Comparison of ENCODE assay signal across 18 mouse cellular contexts in genomic region chr13:60486871-60487270, GRCm38 (mm10).
DNase-seq lines count a peak whose midpoint lies in the region; ATAC-seq and TF ChIP-seq lines count a peak whose summit lies in the region.
"Had no signal": no experiment of that assay in that cellular context is flagged by ENCODE, and none has a peak within 500 bp of the region (broad histone marks: within the 10 kb centered on the region; RNA-seq: fewer than 3 reads in every experiment).

No protein-coding gene starts in this region.

- no peaks in the 10 kb centered on the region for H3K27me3 ChIP-seq in kidney, adult 2 months (replicated peaks; ENCODE audit: control insufficient read depth, insufficient read depth, low read length)
- H3K27me3 ChIP-seq in midbrain, embryonic 11.5 days (ENCODE audit: control insufficient read depth, insufficient read depth, low read length), result no peaks in the 10 kb centered on the region
- H3K27me3 ChIP-seq in midbrain, embryonic 14.5 days (ENCODE audit: control insufficient read depth, insufficient read depth, low read length), result no peaks in the 10 kb centered on the region
- no peaks in the 10 kb centered on the region for H3K27me3 ChIP-seq in stomach, embryonic 16.5 days (ENCODE audit: control insufficient read depth, insufficient read depth, low read length)
- H3K27me3 ChIP-seq: midbrain, embryonic 13.5 days had no signal

- peak; percentile 20 for TF ChIP-seq CTCF in gastrocnemius, adult 2 months (IDR thresholded peaks at IDR 0.05)
- TF ChIP-seq CTCF in kidney, adult 2 months (conservative IDR thresholded peaks at IDR 0.05; ENCODE audit: insufficient read depth, insufficient read length, low read depth, low read length), result peak; percentile 19; the same call in 1 of the 2 replicates

- no peak overlapping the region for H3K4me2 ChIP-seq in midbrain, embryonic 11.5 days
- no peak overlapping the region for H3K4me2 ChIP-seq in midbrain, embryonic 14.5 days (ENCODE audit: low read length)
- H3K4me2 ChIP-seq in stomach, embryonic 16.5 days (ENCODE audit: low read depth, low read length), result no peak overlapping the region
- H3K4me2 ChIP-seq: heart, embryonic 11.5 days; midbrain, embryonic 13.5 days had no signal

- no peak overlapping the region for H3K4me3 ChIP-seq in gastrocnemius, adult 2 months
- no peak overlapping the region for H3K4me3 ChIP-seq in kidney, adult 2 months (ENCODE audit: insufficient read depth, low read depth, low read length)
- H3K4me3 ChIP-seq in midbrain, embryonic 11.5 days (ENCODE audit: low read depth, low read length), result no peak overlapping the region
- H3K4me3 ChIP-seq in midbrain, embryonic 14.5 days (replicated peaks; ENCODE audit: low read depth, low read length), result no peak overlapping the region
- no peak overlapping the region for H3K4me3 ChIP-seq in stomach, embryonic 16.5 days (replicated peaks; ENCODE audit: low read length)
- H3K4me3 ChIP-seq: embryonic facial prominence, embryonic 10.5 days; left cerebral cortex, adult 2 months; midbrain, embryonic 13.5 days had no signal

- intact Hi-C loops in gastrocnemius, adult 2 months (cut with DNase I), result no loop called here
- intact Hi-C loops in gastrocnemius, postnatal 14 days (cut with DNase I; ENCODE audit: low total_unique reads), result no loop called here

- peak overlapping the region; percentile 93 for H3K27ac ChIP-seq in gastrocnemius, adult 2 months
- no peak overlapping the region for H3K27ac ChIP-seq in kidney, adult 2 months (ENCODE audit: insufficient read depth, low read depth, low read length)
- H3K27ac ChIP-seq in midbrain, embryonic 11.5 days (ENCODE audit: low read depth, low read length), result no peak overlapping the region
- no peak overlapping the region for H3K27ac ChIP-seq in midbrain, embryonic 14.5 days (replicated peaks; ENCODE audit: low read depth, low read length)
- peak overlapping the region; percentile 93; the same call in 1 of the 2 replicates for H3K27ac ChIP-seq in stomach, embryonic 16.5 days (ENCODE audit: low read length)
- H3K27ac ChIP-seq: embryonic facial prominence, embryonic 10.5 days; hindbrain, postnatal 0 days; midbrain, embryonic 13.5 days had no signal

- no peaks in the 10 kb centered on the region; the same call in 1 of the 2 replicates for H3K9me3 ChIP-seq in midbrain, embryonic 11.5 days (ENCODE audit: control insufficient read depth, low read length)
- no peaks in the 10 kb centered on the region for H3K9me3 ChIP-seq in midbrain, embryonic 14.5 days (ENCODE audit: control insufficient read depth, low read length)
- H3K9me3 ChIP-seq in stomach, embryonic 16.5 days (replicated peaks; ENCODE audit: control insufficient read depth, low read length), result no peaks in the 10 kb centered on the region
- H3K9me3 ChIP-seq: midbrain, embryonic 13.5 days had no signal

- no peak for TF ChIP-seq POLR2A in kidney, adult 2 months (IDR thresholded peaks at IDR 0.05; ENCODE audit: low read depth, low read length)

- H3K9ac ChIP-seq in midbrain, embryonic 11.5 days (ENCODE audit: low read length), result no peak overlapping the region
- H3K9ac ChIP-seq in midbrain, embryonic 14.5 days (replicated peaks; ENCODE audit: low read length), result no peak overlapping the region
- H3K9ac ChIP-seq in stomach, embryonic 16.5 days (ENCODE audit: low read length), result no peak overlapping the region
- H3K9ac ChIP-seq: midbrain, embryonic 13.5 days had no signal

- no peaks in the 10 kb centered on the region for H3K36me3 ChIP-seq in kidney, adult 2 months (ENCODE audit: control insufficient read depth, insufficient read depth, low read length)
- H3K36me3 ChIP-seq in midbrain, embryonic 11.5 days (ENCODE audit: control insufficient read depth, insufficient read depth, low read length), result no peaks in the 10 kb centered on the region
- H3K36me3 ChIP-seq in midbrain, embryonic 14.5 days (ENCODE audit: control insufficient read depth, insufficient read depth, low read length), result no peaks in the 10 kb centered on the region
- no peaks in the 10 kb centered on the region for H3K36me3 ChIP-seq in stomach, embryonic 16.5 days (ENCODE audit: control insufficient read depth, insufficient read depth, low read length)
- H3K36me3 ChIP-seq: embryonic facial prominence, embryonic 10.5 days; midbrain, embryonic 13.5 days had no signal

- no peak for DNase-seq in gastrocnemius, adult 2 months
- no peak for DNase-seq in gastrocnemius, postnatal 14 days
- DNase-seq in kidney, adult 2 months, result peak; percentile 35
- no peak for DNase-seq in kidney, adult 18-20 months
- DNase-seq in midbrain, embryonic 11.5 days (ENCODE audit: low spot score, missing footprints), result peak; percentile 79
- no peak for DNase-seq in midbrain, embryonic 14.5 days
- no peak for DNase-seq in testis, postnatal 14 days (ENCODE audit: low spot score)
- DNase-seq: layer of hippocampus, adult 9-11 months; lung, adult 2 months; lung, postnatal 14 days; thymus, postnatal 36 days had no signal

- peaks cover 12% of the 10 kb centered on the region; the same call in 1 of the 2 replicates for H3K4me1 ChIP-seq in kidney, adult 2 months (ENCODE audit: control insufficient read depth, insufficient read depth, low read length)
- no peaks in the 10 kb centered on the region for H3K4me1 ChIP-seq in midbrain, embryonic 11.5 days (ENCODE audit: control insufficient read depth, insufficient read depth, low read length)
- no peaks in the 10 kb centered on the region for H3K4me1 ChIP-seq in midbrain, embryonic 14.5 days (ENCODE audit: control insufficient read depth, insufficient read depth, low read length)
- H3K4me1 ChIP-seq in stomach, embryonic 16.5 days (ENCODE audit: control insufficient read depth, insufficient read depth, low read length), result peaks cover 11% of the 10 kb centered on the region

- 91% methylated on average over 5 of the region's 5 CpGs for WGBS in kidney, adult 2 months
- WGBS in midbrain, embryonic 11.5 days, result 93% methylated on average over 5 of the region's 5 CpGs
- 94% methylated on average over 5 of the region's 5 CpGs for WGBS in midbrain, embryonic 14.5 days
- 96% methylated on average over 5 of the region's 5 CpGs for WGBS in stomach, embryonic 16.5 days

- no peak for ATAC-seq in midbrain, embryonic 11.5 days (ENCODE audit: low FRiP score)
- no peak for ATAC-seq in midbrain, embryonic 14.5 days (ENCODE audit: low FRiP score, low TSS enrichment)
- no peak for ATAC-seq in stomach, embryonic 16.5 days (ENCODE audit: insufficient read depth, low FRiP score)
- ATAC-seq: CD4-positive, CD25-positive, alpha-beta regulatory T cell, adult 4 months; hindbrain, postnatal 0 days; midbrain, embryonic 13.5 days had no signal

Comparison
In these comparisons a context has a peak if more than half of its experiments do, and no peak if none do; other contexts are left out.
1. DNase-seq: peak in kidney, adult 2 months (single experiment) and midbrain, embryonic 11.5 days (single experiment); none in gastrocnemius, adult 2 months (single experiment), gastrocnemius, postnatal 14 days (single experiment), kidney, adult 18-20 months (single experiment), midbrain, embryonic 14.5 days (single experiment) and testis, postnatal 14 days (single experiment).
2. H3K27ac ChIP-seq: peak in gastrocnemius, adult 2 months (single experiment) and stomach, embryonic 16.5 days (single experiment); none in kidney, adult 2 months (single experiment), midbrain, embryonic 11.5 days (single experiment) and midbrain, embryonic 14.5 days (single experiment).